Mouse (Mus musculus): ENCODE data around the gene Cul7.

GRCm38 (mm10) chr17:46639929-46640328, 10.2 kb upstream of the Cul7 start:
- TF ChIP-seq CTCF (conservative IDR thresholded peaks at IDR 0.05; ENCODE audit: low read length) (no peak), POU5F1 (IDR thresholded peaks at IDR 0.05; ENCODE audit: borderline replicate concordance, low read length) (no peak), NANOG (IDR thresholded peaks at IDR 0.05; ENCODE audit: borderline replicate concordance, low read length) (no peak)
